Mouse (Mus musculus) CD4-positive, CD25-positive, alpha-beta regulatory T cell, adult 4 months (primary cell): ENCODE measurements around the gene Pemt. TPM values are rescaled to one million over a fixed set of nuclear protein-coding genes. Genes with fewer than 3 reads are reported as not detected.
A peak's percentile ranks its signal among the peaks of the same experiment; 100 is the strongest.

ENCODE experiments used
- ATAC-seq: one replicate; pipeline ENCODE4 v1.8.0; 2017
- polyA plus RNA-seq, 2 experiments: library from polyadenylated mRNA; unstranded; fragments of 100-300 nt; shearing (Covaris generic); gene quantifications; one replicate each; pipeline ENCODE4 v1.2.1; 2017

Gene Pemt
- polyA plus RNA-seq, 2 experiments from 2014 or later = 0.79 to 2.2 TPM

GRCm38 (mm10) chr11:59991365-59991764 lies 54.9 kb downstream of the Pemt start:
- no peak for ATAC-seq

GRCm38 (mm10) chr11:59989406-59989805 lies 56.9 kb downstream of the Pemt start:
- no peak for ATAC-seq

- no peak for ATAC-seq
These were observed 68.5 kb downstream of the Pemt start for GRCm38 (mm10) chr11:59977831-59978230.

GRCm38 (mm10) chr11:59975241-59975640 lies 71.0 kb downstream of the Pemt start:
- no peak for ATAC-seq

GRCm38 (mm10) chr11:59973389-59973788 lies 72.9 kb downstream of the Pemt start:
- ATAC-seq = no peak

- ATAC-seq = no peak
These were observed 74.6 kb downstream of the Pemt start for GRCm38 (mm10) chr11:59971691-59972090.

- ATAC-seq = no peak
These were observed 75.5 kb downstream of the Pemt start for GRCm38 (mm10) chr11:59970780-59971179.

GRCm38 (mm10) chr11:59967765-59968164 lies 78.5 kb downstream of the Pemt start:
- ATAC-seq = no peak

- no peak for ATAC-seq
These were observed 80.2 kb downstream of the Pemt start for GRCm38 (mm10) chr11:59966102-59966483.

GRCm38 (mm10) chr11:59965227-59966101 lies 80.8 kb downstream of the Pemt start:
- ATAC-seq = peak; percentile 56

GRCm38 (mm10) chr11:59964818-59965217 lies 81.5 kb downstream of the Pemt start, which contains the start of gene Rasd1:
Rasd1 (minus strand) TSS chr11:59964944.
- ATAC-seq = peak; percentile 61

GRCm38 (mm10) chr11:59964163-59964758 lies 82.0 kb downstream of the Pemt start:
- peak; percentile 22 for ATAC-seq

GRCm38 (mm10) chr11:59963364-59964162 lies 82.7 kb downstream of the Pemt start:
- ATAC-seq = no peak

- no peak for ATAC-seq
These were observed 83.7 kb downstream of the Pemt start for GRCm38 (mm10) chr11:59962590-59962989.

GRCm38 (mm10) chr11:59961338-59961875 lies 84.9 kb downstream of the Pemt start:
- ATAC-seq = no peak

GRCm38 (mm10) chr11:59960476-59961337 lies 85.6 kb downstream of the Pemt start:
- no peak for ATAC-seq

GRCm38 (mm10) chr11:59959453-59959852 lies 86.8 kb downstream of the Pemt start:
- ATAC-seq = no peak

- ATAC-seq = no peak
These were observed 89.5 kb downstream of the Pemt start for GRCm38 (mm10) chr11:59956749-59957148.

- ATAC-seq = no peak
These were observed 93.4 kb downstream of the Pemt start for GRCm38 (mm10) chr11:59952892-59953291.

GRCm38 (mm10) chr11:59948401-59948767 lies 97.9 kb downstream of the Pemt start:
- peak; percentile 30 for ATAC-seq

GRCm38 (mm10) chr11:59947752-59948400 lies 98.4 kb downstream of the Pemt start, which contains the start of gene Med9:
Med9 (plus strand) TSS chr11:59948206.
- peak; percentile 86 for ATAC-seq
